Mouse (Mus musculus): ENCODE results near the gene Tfap2e. TPM values are rescaled to one million over a fixed set of nuclear protein-coding genes. Genes with fewer than 3 reads are reported as not detected.
A peak's percentile ranks its signal among the peaks of the same experiment; 100 is the strongest.

Tfap2e gene
- total RNA-seq, 1 experiment from 2014 or later, result not detected

GRCm38 (mm10) chr4:126735382-126736000 lies 549 bp downstream of the Tfap2e start:
- 0 out of 4 replicates have a peak, but pooled peaks of 1 of the 2 experiments have one; percentile 40 for ATAC-seq (replicated peaks in 1 of 2; ENCODE audit: insufficient read depth in 1 of 2, low FRiP score in 2 of 2, low TSS enrichment in 1 of 2, low read depth in 1 of 2, poor library complexity in 2 of 2, severe bottlenecking in 2 of 2)

DNA sequence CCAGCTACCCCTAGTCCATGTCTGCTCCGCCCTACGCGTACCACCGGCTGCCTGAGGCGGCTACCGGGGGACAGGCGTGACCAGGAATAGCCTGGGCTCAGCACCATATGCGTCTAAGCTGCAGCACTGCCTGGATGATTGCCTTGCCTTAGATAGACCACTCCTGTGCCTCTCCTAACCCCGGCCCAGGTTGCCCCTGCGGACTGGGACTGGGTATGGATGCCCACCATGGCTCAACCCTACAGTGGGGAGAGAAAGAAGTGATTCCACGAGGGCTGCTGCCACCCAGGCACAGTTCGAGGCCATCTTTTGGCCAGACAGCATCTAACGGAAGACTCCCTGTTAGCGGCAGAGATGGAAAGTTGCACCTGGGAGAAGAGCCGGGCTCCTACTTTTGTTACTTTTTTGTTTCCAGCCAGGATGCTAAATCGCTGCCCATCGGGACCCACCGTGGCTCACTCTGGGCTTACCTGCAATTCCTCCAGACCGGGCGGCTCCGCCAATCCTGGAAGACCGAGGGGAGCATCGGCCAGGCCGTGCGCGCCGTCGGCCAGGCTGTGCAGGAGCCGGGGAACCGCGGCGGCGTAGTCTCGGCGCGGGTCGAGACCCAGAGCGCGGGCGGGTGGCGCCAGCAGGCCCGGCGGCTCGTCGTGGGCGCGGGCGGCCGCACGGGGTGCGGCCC lies 1.2 kb downstream of the Tfap2e start:
- peak in 1 of 2 experiments; percentile 19; a peak in 1 of 4 replicates for ATAC-seq (replicated peaks in 1 of 2; ENCODE audit: insufficient read depth in 1 of 2, low FRiP score in 2 of 2, low TSS enrichment in 1 of 2, low read depth in 1 of 2, poor library complexity in 2 of 2, severe bottlenecking in 2 of 2)

GRCm38 (mm10) chr4:126734001-126734603 lies 1.9 kb downstream of the Tfap2e start:
- ATAC-seq (replicated peaks in 1 of 2; ENCODE audit: insufficient read depth in 1 of 2, low FRiP score in 2 of 2, low TSS enrichment in 1 of 2, low read depth in 1 of 2, poor library complexity in 2 of 2, severe bottlenecking in 2 of 2), result no peak

- ATAC-seq (replicated peaks in 1 of 2; ENCODE audit: insufficient read depth in 1 of 2, low FRiP score in 2 of 2, low TSS enrichment in 1 of 2, low read depth in 1 of 2, poor library complexity in 2 of 2, severe bottlenecking in 2 of 2), result no peak
Measured at GRCm38 (mm10) chr4:126732531-126733380, 3.3 kb downstream of the Tfap2e start.

DNA sequence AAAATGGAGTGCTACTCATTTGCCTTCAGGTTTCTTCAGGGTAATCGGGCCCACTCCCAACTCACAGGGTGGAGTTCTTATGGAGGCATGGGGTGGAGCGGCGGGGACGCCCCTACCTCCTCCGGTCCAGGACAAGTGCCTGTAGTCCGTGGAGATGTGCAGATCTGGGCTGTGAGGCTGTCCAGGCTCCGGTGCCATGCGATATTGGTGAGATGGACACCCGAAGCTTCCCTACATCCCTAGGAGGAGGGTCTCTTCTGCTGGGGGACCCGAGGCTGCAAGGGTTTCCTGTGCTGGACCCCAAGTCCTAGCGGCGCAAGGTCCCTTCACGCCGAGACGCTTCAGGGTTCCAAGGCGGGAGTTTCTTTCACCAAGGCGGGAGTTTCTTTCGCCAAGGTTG lies 3.9 kb downstream of the Tfap2e start:
- no peak for ATAC-seq (replicated peaks in 1 of 2; ENCODE audit: insufficient read depth in 1 of 2, low FRiP score in 2 of 2, low TSS enrichment in 1 of 2, low read depth in 1 of 2, poor library complexity in 2 of 2, severe bottlenecking in 2 of 2)

DNA sequence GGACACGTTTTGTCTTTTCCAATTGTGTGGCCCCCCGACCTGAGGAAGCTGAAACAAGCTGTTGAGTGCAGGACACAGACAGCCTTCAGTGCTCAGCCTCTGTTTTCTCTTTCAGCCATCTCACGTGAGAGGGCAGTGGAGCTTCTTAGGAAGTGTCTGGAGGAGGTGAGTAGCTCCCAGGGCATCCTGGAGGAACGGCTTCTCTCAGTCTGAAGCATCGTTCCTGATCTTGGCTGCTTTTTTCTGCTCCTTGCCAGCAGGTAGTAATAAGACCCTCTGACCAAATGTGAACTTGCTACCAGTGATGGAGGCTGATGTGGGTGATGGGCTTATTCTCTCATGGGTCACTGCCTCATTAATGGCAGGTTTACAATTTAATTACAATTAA lies 28.6 kb downstream of the Tfap2e start:
- no peak for ATAC-seq (replicated peaks in 1 of 2; ENCODE audit: insufficient read depth in 1 of 2, low FRiP score in 2 of 2, low TSS enrichment in 1 of 2, low read depth in 1 of 2, poor library complexity in 2 of 2, severe bottlenecking in 2 of 2)

DNA sequence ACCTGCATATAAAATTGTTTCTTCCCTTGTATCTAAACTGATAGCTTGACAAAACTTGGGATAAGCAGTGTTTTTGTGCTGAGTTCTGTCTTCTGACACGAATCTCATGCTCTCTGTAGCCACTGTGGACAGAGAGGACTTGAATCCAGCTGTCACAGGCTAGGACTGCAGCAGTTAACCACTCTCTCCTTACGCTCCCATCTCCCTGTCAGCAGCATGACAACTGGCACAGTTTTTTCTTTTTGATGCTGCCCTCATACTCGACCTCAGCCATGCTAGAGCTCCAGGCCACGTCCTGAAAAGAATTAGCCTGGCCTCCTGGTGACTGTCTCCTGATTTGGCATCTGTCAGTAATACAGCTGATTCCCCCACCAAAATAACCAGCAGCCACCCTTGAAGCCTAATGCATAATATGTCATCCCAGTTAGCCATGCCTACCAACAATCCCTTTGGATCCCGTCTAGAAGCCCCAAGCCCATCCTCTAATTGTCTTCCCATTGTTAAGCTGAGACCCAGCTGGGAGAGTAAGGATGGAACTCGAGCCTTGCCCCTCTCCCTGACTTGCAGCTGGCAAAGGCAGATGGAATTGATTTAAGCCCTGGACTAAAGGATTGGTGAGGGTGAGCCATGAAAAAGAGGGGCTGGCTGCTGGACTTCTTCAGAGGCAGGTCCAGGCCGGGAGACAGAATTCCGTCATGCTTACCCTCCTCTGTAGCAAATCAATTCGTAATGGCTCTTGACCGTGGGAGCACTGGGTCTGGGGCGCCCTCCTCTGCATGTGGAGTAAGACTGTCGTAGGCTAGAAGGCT lies 29.2 kb downstream of the Tfap2e start:
- ATAC-seq (replicated peaks in 1 of 2; ENCODE audit: insufficient read depth in 1 of 2, low FRiP score in 2 of 2, low TSS enrichment in 1 of 2, low read depth in 1 of 2, poor library complexity in 2 of 2, severe bottlenecking in 2 of 2), result 0 out of 4 replicates have a peak, but pooled peaks of 1 of the 2 experiments have one; percentile 5

DNA sequence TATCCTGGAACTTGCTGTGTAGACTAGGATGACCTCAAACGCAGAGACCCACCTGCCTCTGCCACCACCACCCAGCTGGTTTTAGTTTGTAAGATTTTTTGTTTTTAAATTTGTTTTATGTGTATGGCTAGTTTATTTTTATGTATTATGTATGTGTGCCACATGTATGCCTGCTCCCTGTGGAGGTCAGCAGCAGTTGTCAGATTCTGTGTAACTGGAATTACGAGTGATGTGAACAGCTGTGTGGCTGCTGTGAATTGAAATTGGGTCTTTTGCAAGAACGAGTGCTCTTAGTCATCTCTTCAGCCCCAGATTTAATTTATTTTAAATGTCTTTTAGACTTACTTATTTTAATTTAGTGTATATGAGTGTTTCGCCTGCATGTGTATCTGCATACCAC lies 39.1 kb downstream of the Tfap2e start:
- no peak for ATAC-seq (replicated peaks in 1 of 2; ENCODE audit: insufficient read depth in 1 of 2, low FRiP score in 2 of 2, low TSS enrichment in 1 of 2, low read depth in 1 of 2, poor library complexity in 2 of 2, severe bottlenecking in 2 of 2)

DNA sequence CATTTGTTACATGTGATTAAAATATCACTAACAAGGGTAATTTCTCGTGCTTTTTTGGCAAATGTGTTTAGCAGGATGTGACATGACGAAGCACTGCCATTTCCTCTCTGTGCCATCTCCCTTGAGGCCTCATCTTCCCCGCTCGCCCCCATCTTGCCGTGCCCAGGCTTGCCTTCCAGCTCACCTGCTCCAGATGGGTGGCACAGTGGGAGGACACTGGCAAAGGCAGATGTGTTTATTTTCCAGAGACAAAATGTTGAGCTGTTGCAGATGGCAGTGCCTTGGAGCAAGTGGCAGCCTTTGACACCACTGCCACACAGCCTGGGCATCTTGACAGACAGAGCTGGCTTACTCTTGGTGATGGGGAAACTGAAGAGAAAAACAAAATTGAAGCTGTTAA lies 43.0 kb downstream of the Tfap2e start:
- no peak for ATAC-seq (replicated peaks in 1 of 2; ENCODE audit: insufficient read depth in 1 of 2, low FRiP score in 2 of 2, low TSS enrichment in 1 of 2, low read depth in 1 of 2, poor library complexity in 2 of 2, severe bottlenecking in 2 of 2)

DNA sequence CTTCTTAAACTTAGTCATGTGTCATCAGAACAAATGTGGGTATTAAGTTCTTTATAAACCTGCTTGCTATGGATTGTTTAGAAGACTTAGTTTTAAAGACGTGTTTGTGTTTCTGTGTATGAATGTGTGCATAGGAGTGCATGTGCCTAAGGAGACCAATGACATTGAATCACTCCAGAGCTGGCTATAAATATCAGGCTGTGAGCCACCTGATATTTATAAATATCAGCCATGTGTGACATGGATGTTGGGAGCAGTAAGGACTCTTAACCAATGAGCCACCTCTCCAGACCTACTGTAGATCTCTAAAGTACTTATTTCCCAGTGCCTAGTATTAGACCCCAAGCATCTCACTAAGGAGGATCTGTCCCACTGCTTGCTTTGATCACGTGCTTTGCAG lies 46.6 kb downstream of the Tfap2e start:
- ATAC-seq (replicated peaks in 1 of 2; ENCODE audit: insufficient read depth in 1 of 2, low FRiP score in 2 of 2, low TSS enrichment in 1 of 2, low read depth in 1 of 2, poor library complexity in 2 of 2, severe bottlenecking in 2 of 2), result no peak

GRCm38 (mm10) chr4:126683084-126683483 lies 53.0 kb downstream of the Tfap2e start:
- ATAC-seq (replicated peaks in 1 of 2; ENCODE audit: insufficient read depth in 1 of 2, low FRiP score in 2 of 2, low TSS enrichment in 1 of 2, low read depth in 1 of 2, poor library complexity in 2 of 2, severe bottlenecking in 2 of 2), result peak in 1 of 2 experiments; percentile 63; a peak in 1 of 4 replicates

DNA sequence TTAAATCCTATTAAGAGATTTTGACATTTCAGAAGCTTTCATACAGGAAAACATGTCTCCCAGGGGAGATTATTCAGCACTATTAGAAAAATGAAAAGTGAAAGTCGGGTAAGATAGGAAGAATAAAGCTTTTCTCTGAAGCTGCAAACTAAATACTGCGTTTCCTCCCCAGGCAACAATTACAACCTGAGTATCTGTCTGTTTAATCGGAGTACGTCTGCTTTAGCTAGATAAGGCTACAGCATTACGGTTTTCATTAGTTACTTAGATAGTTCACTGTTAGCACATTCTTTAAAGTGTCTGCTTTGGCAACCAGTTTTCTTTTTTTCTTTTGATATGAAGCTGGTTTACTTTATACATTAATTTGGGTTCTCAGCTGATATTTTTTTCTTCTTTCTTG lies 53.7 kb downstream of the Tfap2e start:
- no peak for ATAC-seq (replicated peaks in 1 of 2; ENCODE audit: insufficient read depth in 1 of 2, low FRiP score in 2 of 2, low TSS enrichment in 1 of 2, low read depth in 1 of 2, poor library complexity in 2 of 2, severe bottlenecking in 2 of 2)

- peak; percentile 92 to 97 for ATAC-seq (replicated peaks in 1 of 2; ENCODE audit: insufficient read depth in 1 of 2, low FRiP score in 2 of 2, low TSS enrichment in 1 of 2, low read depth in 1 of 2, poor library complexity in 2 of 2, severe bottlenecking in 2 of 2)
Measured at GRCm38 (mm10) chr4:126677054-126678003, 58.7 kb downstream of the Tfap2e start, which contains the start of gene Psmb2. Psmb2 (plus strand) TSS chr4:126677630.

DNA sequence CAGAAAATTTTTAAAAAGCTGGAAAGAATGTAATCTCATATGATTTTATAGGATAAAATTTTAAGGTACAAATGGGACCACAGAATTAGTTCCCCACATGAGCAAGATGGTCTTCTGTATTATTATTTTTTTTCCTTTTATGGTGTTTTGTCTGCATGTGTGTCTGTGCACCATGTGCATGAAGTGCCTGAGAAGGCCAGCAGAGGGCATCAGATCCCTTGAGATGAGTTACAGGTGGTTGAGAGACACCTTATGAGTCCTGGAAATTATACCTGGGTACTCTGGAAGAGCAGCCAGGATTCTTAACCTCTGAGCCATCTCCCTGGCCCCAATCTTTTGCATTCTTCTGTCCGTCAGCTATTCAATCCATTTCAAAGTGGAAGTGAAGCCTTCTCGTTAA lies 69.0 kb downstream of the Tfap2e start:
- no peak for ATAC-seq (replicated peaks in 1 of 2; ENCODE audit: insufficient read depth in 1 of 2, low FRiP score in 2 of 2, low TSS enrichment in 1 of 2, low read depth in 1 of 2, poor library complexity in 2 of 2, severe bottlenecking in 2 of 2)
